Mouse (Mus musculus) left cerebral cortex, postnatal 4 days (tissue): Measurements from ENCODE around the gene Lysmd2. TPM values are rescaled to one million over a fixed set of nuclear protein-coding genes. Genes with fewer than 3 reads are reported as not detected.
"Not testable (repeated sequence)": the region's sequence is repeated elsewhere in the genome, so short reads cannot be mapped to it uniquely, and the experiment has no call there.

Source experiments
- DNase-seq: peaks from one replicate; pipeline ENCODE4 v3.0.0-alpha.2; 2022
- intact Hi-C: fragments of 180-260 bp; cut with DNase I; formaldehyde crosslinking; loops from one replicate; pipeline ENCODE4 v1.15.1; 2025
- total RNA-seq, 2 experiments: library from RNA; stranded (reverse); gene quantifications; 2 replicates each; pipeline ENCODE4 v1.2.3; 2021

The Lysmd2 gene
- 10 to 100 TPM; 24.4 to 26.5 TPM for total RNA-seq

DNA sequence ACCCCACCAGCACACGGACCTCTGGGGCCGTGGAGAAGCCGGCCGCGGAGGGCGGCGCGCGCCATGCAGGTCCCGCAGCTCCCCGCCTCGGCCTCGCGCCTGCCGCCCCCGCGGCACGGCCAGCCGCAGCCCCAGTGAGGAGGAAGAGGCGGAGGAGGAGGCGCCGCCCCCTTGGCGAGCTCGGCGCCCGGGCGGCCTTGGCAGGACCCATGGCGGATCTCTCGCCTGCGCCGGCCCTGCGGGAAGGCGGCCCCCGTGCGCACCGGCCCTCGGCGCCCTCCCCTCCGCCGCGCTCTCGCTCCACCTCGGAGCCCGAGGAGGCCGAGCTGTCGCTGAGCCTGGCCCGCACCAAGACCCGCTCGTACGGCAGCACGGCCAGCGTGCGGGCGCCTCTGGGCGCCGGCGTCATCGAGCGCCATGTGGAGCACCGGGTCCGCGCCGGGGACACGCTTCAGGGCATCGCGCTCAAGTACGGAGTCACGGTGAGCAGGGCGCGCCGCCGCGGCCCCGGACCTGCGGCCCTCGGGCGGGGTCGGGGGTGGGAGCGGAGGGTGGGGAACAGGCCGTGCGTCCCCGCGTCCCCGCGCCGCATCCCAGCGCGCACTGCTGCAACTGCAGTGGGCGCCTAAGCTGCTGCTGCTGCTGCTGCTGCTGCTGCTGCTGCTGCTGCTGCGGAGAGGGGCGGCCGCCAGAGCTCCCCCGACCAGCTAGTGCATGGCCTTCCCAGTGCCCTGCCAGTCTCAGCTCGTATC lies at the start of gene Lysmd2:
Lysmd2 (plus strand) TSS at position 186 of the 752 bp plus-strand sequence.
- DNase-seq, result peak; percentile 75
- intact Hi-C loops, result no loop called here

- intact Hi-C loops, result no loop called here
Measured at GRCm38 (mm10) chr9:75579321-75579720, 46.2 kb upstream of the Lysmd2 start.

DNA sequence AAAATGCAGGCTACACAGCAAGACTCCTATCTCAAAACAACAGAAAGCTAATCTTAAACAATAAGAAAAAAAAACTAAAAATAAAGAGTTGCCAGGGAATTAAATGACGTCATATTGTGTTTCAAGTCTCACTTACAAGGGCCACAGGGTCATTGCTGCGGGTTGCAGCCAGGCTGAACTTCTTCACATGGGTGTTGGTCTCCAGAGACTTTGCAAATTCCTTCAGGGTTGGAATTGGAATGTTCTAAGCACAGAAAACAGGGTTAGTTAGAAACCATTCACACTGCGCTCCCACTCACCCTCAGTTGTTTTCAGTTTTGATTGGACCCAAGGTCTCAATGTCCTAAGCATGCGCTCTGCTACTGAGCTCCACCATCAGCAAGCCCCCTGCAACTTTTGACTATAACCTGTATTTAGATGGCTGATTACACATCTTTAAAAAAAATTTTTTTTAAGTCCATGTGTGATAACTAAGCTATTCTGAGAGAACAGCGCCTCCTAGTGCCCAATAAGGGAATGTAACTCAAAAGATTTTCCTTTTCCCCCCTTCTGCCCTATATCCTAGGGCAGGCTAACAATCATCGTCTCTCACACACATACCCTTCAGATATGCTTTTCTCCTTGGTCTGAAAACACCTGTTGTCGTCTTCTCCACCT lies 43.7 kb upstream of the Lysmd2 start:
- DNase-seq, result no peak
- intact Hi-C loops, result loop anchor here (2.0 kb wide), 1 partner anchor 61 kb away; no protein-coding TSS in a partner anchor

More at GRCm38 (mm10) chr9:75579321-75579720, 46.2 kb upstream of the Lysmd2 start:
- DNase-seq, result no peak

GRCm38 (mm10) chr9:75589850-75590790 lies 35.4 kb upstream of the Lysmd2 start:
- intact Hi-C loops, result no loop called here
- no peak for DNase-seq

- no peak for DNase-seq
- intact Hi-C loops, result no loop called here
Measured at GRCm38 (mm10) chr9:75593481-75593880, 32.1 kb upstream of the Lysmd2 start.

DNA sequence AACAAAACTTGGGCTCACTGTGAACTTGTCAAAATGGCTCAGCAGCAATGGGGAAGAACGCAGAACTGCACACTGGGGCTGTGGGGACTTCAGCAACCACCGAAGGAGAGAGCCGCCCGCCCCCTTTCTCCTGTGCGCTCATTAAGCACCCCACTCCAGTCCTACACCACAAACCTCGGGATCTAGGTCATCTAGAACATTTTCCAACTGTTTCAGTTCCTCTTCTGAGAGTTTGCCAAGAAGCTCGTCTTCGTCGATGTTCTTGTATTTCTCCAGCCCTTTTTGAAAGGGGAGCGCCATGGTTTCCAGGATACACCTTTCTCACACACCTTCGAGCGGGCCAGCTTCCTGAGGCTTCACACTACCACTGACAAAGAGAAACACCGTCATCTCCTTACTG lies 28.5 kb upstream of the Lysmd2 start:
- intact Hi-C loops, result no loop called here
- DNase-seq, result no peak

DNA sequence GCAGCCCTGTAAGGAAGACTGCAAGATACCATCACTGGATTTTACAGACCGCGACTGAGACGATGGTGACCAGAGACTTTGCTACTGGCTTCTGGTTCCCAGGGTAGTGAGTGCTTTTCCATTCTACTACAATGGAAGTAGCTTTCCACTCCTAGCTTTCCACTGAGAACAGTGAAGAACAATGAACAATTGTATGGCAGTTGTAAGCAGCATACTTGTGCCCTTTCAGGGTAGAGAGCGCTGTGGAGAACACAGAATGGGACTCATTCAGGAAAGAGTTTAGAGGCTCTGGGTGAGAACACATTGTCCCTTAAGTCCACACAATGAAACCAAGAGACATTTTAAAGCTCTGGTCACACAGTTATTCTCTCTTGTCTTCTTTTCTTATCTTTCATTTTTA lies 27.9 kb upstream of the Lysmd2 start:
- intact Hi-C loops, result no loop called here
- no peak for DNase-seq

DNA sequence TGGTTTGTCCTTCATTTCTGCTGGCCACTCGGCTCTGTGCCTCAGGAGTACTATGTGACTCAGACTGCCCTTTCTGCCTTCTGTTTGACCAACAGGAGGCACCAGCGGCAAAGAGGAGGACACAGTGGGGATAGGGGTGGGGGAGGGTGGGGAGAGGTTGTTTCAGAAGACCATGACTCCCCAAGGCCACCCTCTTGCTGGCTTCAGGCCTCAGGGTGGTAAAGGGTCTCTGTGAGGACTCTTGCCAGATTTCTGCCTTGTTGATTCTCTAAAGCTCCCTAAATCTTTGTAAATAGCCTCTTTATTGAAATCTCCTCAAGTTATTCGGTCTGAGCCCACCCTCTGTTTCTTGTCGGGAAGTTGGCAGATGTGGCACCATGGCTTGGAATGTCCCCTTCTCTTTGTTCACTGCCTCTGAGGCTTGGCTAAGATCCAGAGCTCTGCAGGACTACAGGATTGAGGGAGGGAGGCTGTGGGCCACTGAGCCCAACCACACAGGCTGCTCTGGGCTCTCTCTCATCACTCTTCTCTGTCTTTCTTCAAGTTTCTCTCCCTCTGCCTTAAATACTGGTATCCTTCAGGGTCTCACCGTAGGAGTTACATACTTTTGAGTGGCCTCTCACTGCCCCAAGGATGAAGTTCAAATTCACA lies 26.2 kb upstream of the Lysmd2 start:
- intact Hi-C loops, result no loop called here
- DNase-seq, result peak; percentile 90

GRCm38 (mm10) chr9:75600166-75600934 lies 25.2 kb upstream of the Lysmd2 start:
- DNase-seq, result peak; percentile 81
- intact Hi-C loops, result no loop called here

DNA sequence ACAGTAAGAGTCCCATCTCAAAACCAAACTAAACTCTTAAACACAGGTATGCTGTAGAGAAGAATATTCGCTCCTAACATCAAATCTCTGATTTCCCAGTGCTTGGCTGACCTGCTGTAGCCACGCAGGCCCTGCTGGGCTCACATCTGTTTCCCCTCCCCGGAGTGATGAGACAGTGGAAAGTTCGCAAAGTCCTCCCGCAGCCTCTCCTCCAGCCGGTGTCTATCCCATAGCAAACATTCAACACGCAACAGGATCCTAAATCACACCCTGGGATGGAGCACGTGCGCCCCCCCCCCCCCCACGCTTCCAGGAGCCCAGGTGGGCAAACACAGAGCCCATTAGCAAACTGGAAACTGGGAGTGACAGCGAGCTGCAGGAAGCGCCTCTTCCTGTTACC lies 24.0 kb upstream of the Lysmd2 start:
- intact Hi-C loops, result no loop called here
- no peak for DNase-seq

DNA sequence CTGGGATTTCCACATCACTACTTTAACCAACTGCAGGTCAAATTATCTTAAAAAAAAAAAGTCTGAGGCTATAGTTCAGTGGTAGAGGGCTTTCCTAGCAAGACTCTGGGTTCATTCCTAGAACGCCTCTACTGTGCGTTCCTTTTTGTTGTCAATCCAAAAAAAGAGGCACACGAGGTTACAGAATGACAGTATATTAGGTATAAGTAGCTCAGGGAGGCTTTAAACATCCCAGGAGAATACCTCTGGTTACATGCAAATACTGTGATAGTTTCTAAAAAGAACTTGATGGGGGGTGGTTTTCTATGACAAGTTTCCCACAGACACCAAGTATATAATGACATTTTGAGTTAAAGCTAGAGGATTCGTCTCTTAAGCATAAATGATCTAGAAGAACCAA lies 18.0 kb upstream of the Lysmd2 start:
- intact Hi-C loops, result no loop called here
- DNase-seq, result no peak

- peak; percentile 12 for DNase-seq
- intact Hi-C loops, result no loop called here
Measured at GRCm38 (mm10) chr9:75609505-75609904, 16.0 kb upstream of the Lysmd2 start.

DNA sequence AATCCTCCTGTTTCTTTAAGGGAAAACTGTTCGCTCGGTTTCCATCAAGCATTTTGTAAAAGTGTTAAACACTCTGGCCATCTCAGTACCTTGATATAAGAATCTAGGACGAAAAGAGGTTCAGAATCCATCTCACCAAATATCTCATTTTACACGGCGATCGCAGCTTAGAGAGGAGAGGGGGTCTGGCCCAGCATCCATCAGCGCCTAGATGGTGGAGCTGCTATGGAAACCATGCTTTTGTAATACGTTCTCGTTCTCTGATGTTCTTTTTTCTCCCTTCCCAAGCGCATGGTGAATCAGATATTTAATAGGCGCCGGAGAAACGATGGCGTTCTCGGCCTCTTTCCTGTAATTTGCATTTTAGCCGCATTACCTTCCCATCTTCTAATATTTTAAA lies 15.6 kb upstream of the Lysmd2 start:
- peak; percentile 11 for DNase-seq
- intact Hi-C loops, result no loop called here

DNA sequence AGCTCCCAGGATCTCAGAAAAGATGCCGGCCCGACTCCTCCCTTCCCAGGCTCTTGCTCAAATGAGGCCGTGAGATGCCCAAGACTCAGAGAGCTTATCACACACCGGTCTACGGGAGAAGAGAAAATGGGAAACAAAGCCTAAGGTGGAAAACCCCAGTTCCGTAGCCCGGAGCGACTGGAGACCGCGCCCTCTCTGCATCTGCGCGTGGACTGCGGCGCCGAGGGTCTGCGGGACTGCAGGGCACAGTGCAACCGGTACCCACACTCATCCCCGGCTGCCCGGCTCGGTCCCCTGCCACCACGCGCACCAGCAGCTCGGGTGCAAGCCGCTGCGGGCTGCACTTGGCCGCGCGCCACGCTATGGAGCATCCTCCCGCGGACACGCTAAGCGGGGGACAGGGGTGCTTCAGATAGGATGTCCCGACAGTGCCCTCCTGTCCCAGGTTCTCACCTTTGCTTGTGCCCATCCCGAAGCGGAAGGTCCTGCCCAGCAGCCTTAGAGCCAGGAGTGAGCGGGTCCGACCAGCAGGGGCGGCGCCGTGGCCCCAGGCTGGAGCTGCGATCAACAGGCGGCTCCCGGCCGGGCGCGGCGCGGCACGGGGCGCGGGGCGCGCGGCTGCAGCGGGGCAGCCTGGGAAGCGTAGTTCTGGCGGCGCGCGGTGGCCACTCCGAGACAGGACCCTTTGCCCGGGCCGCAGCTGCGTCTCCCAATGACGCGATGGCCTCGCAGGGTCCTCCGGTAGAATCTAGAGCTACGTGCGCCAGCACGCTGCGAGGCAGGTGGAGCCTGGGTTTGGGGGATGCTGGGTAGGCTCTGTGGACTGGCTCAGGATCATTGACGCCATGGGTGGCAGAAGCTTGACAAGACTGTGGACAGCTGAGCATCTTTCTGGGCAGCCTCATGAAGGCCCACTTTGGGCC lies 14.7 kb upstream of the Lysmd2 start, which contains the start of gene Tmod2:
Tmod2 (minus strand) TSS at position 755 of the 923 bp plus-strand sequence.
- intact Hi-C loops, result no loop called here
- DNase-seq, result peak; percentile 88

DNA sequence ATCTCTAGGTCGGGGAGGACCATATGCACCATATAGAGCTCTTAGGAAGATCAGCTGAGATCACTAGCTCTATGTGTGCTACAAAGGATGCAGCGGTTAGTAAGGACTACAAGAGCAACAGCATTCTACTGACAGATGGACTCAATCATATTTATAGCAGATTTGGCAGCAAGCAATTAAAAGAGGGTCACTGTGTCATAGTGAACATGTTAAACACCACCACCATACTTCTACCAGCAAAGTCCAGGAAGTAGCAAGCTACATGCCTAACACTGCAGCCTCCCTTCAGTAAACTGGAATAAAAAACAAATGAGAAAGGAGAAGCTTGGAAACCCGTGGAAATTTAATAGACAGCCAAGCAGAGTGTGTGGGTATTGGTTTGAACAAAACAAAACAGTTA lies 9.0 kb upstream of the Lysmd2 start:
- DNase-seq, result no peak
- intact Hi-C loops, result no loop called here

GRCm38 (mm10) chr9:75618836-75619400 lies 6.6 kb upstream of the Lysmd2 start:
- intact Hi-C loops, result no loop called here
- no peak for DNase-seq

DNA sequence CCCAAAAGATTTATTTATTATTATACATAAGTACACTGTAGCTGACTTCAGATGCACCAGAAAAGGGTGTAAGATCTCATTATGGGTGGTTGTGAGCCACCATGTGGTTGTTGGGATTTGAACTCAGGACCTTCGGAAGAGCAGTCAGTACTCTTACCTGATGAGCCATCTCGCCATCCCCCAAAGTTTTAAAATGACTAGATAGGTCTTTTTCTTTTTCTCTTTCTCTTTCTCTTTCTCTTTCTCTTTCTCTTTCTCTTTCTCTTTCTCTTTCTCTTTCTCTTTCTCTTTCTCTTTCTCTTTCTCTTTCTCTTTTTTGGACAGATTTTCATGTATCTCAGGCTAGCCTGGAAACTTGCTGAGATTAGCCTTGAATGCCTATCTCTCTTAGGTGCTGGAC lies 5.8 kb upstream of the Lysmd2 start:
- intact Hi-C loops, DNase-seq: not testable (repeated sequence)

- intact Hi-C loops, result no loop called here
- DNase-seq, result no peak
Measured at GRCm38 (mm10) chr9:75621428-75621827, 4.1 kb upstream of the Lysmd2 start.
